Mouse (Mus musculus): ENCODE measurements at regions not wholly inside any gene's neighbourhood (a gene's known extent, or its start where the extent isn't known, plus 50 kb on each side); places are given as distances from the start of the nearest gene placed in this dataset.

GRCm38 (mm10) chr12:56275556-56276242, 70.0 kb downstream of the Mbip start:
- 26% methylated on average over 17 of the region's 17 CpGs for WGBS
- Histone ChIP-seq H3K27me3 (ENCODE audit: control insufficient read depth, insufficient read depth, low read depth, low read length) (no peaks in the 10 kb centered on the region), H3K36me3 (ENCODE audit: control insufficient read depth, insufficient read depth, low read length) (no peaks in the 10 kb centered on the region), H3K4me3 (ENCODE audit: low read depth, low read length) (no peak overlapping the region), H3K4me2 (ENCODE audit: low read length) (peak overlapping the region; percentile 27), H3K9ac (ENCODE audit: low read depth, low read length) (peak overlapping the region; percentile 17; the same call in 1 of the 2 replicates), H3K4me1 (ENCODE audit: control insufficient read depth, insufficient read depth, low read length) (peaks cover 5% of the 10 kb centered on the region; the same call in 1 of the 2 replicates), H3K9me3 (replicated peaks; ENCODE audit: control insufficient read depth, low read length, poor library complexity, severe bottlenecking) (no peaks in the 10 kb centered on the region), H3K27ac (ENCODE audit: low read length) (no peak overlapping the region)
- ATAC-seq: peak; percentile 86

- H3K27me3 ChIP-seq (ENCODE audit: control insufficient read depth, insufficient read depth, low read depth, low read length): no peaks in the 10 kb centered on the region
- no peaks in the 10 kb centered on the region for H3K4me1 ChIP-seq (ENCODE audit: control insufficient read depth, insufficient read depth, low read length)
- H3K4me2 ChIP-seq (ENCODE audit: low read length): no peak overlapping the region
- no peak overlapping the region for H3K9ac ChIP-seq (ENCODE audit: low read depth, low read length)
- WGBS: 81% methylated on average over 6 of the region's 6 CpGs
- H3K36me3 ChIP-seq (ENCODE audit: control insufficient read depth, insufficient read depth, low read length): no peaks in the 10 kb centered on the region
- no peak overlapping the region for H3K27ac ChIP-seq (ENCODE audit: low read length)
- H3K9me3 ChIP-seq (replicated peaks; ENCODE audit: control insufficient read depth, low read length, poor library complexity, severe bottlenecking): no peaks in the 10 kb centered on the region
- no peak overlapping the region for H3K4me3 ChIP-seq (ENCODE audit: low read depth, low read length)
- no peak for ATAC-seq
Observed at GRCm38 (mm10) chr12:56265049-56265448, 80.6 kb downstream of the Mbip start.

GRCm38 (mm10) chr12:56261471-56261870, 84.2 kb downstream of the Mbip start:
- Histone ChIP-seq H3K27me3 (ENCODE audit: control insufficient read depth, insufficient read depth, low read depth, low read length) (no peaks in the 10 kb centered on the region), H3K9ac (ENCODE audit: low read depth, low read length) (no peak overlapping the region), H3K4me1 (ENCODE audit: control insufficient read depth, insufficient read depth, low read length) (peaks cover 10% of the 10 kb centered on the region; the same call in 1 of the 2 replicates), H3K4me2 (ENCODE audit: low read length) (no peak overlapping the region), H3K27ac (ENCODE audit: low read length) (no peak overlapping the region), H3K4me3 (ENCODE audit: low read depth, low read length) (no peak overlapping the region), H3K9me3 (replicated peaks; ENCODE audit: control insufficient read depth, low read length, poor library complexity, severe bottlenecking) (no peaks in the 10 kb centered on the region), H3K36me3 (ENCODE audit: control insufficient read depth, insufficient read depth, low read length) (no peaks in the 10 kb centered on the region)
- WGBS: 75% methylated on average over 4 of the region's 4 CpGs
- no peak for ATAC-seq

- Histone ChIP-seq H3K9ac (ENCODE audit: low read depth, low read length) (no peak overlapping the region), H3K27ac (ENCODE audit: low read length) (peak overlapping the region; percentile 44), H3K36me3 (ENCODE audit: control insufficient read depth, insufficient read depth, low read length) (no peaks in the 10 kb centered on the region), H3K9me3 (replicated peaks; ENCODE audit: control insufficient read depth, low read length, poor library complexity, severe bottlenecking) (no peaks in the 10 kb centered on the region), H3K4me3 (ENCODE audit: low read depth, low read length) (no peak overlapping the region), H3K27me3 (ENCODE audit: control insufficient read depth, insufficient read depth, low read depth, low read length) (no peaks in the 10 kb centered on the region), H3K4me1 (ENCODE audit: control insufficient read depth, insufficient read depth, low read length) (peaks cover 12% of the 10 kb centered on the region), H3K4me2 (ENCODE audit: low read length) (peak overlapping the region; percentile 19)
- WGBS: 23% methylated on average over 14 of the region's 14 CpGs
- peak; percentile 77 for ATAC-seq
Observed at GRCm38 (mm10) chr12:56258401-56259050, 87.2 kb downstream of the Mbip start.

- Histone ChIP-seq H3K27me3 (ENCODE audit: control insufficient read depth, insufficient read depth, low read depth, low read length) (no peaks in the 10 kb centered on the region), H3K36me3 (ENCODE audit: control insufficient read depth, insufficient read depth, low read length) (no peaks in the 10 kb centered on the region), H3K4me3 (ENCODE audit: low read depth, low read length) (no peak overlapping the region), H3K9me3 (replicated peaks; ENCODE audit: control insufficient read depth, low read length, poor library complexity, severe bottlenecking) (no peaks in the 10 kb centered on the region), H3K4me2 (ENCODE audit: low read length) (no peak overlapping the region), H3K9ac (ENCODE audit: low read depth, low read length) (no peak overlapping the region), H3K4me1 (ENCODE audit: control insufficient read depth, insufficient read depth, low read length) (peaks cover 20% of the 10 kb centered on the region), H3K27ac (ENCODE audit: low read length) (no peak overlapping the region)
- no peak for ATAC-seq
- WGBS: 74% methylated on average over 11 of the region's 11 CpGs
Observed at GRCm38 (mm10) chr12:56256243-56256881, 89.3 kb downstream of the Mbip start.

- no peak overlapping the region for H3K4me3 ChIP-seq (ENCODE audit: low read depth, low read length)
- H3K4me1 ChIP-seq (ENCODE audit: control insufficient read depth, insufficient read depth, low read length): peaks cover 11% of the 10 kb centered on the region
- H3K27ac ChIP-seq (ENCODE audit: low read length): peak overlapping the region; percentile 9; the same call in 1 of the 2 replicates
- ATAC-seq: no peak
- no peak overlapping the region for H3K4me2 ChIP-seq (ENCODE audit: low read length)
- H3K36me3 ChIP-seq (ENCODE audit: control insufficient read depth, insufficient read depth, low read length): no peaks in the 10 kb centered on the region
- 22% methylated on average over 7 of the region's 7 CpGs for WGBS
- no peaks in the 10 kb centered on the region for H3K27me3 ChIP-seq (ENCODE audit: control insufficient read depth, insufficient read depth, low read depth, low read length)
- no peaks in the 10 kb centered on the region for H3K9me3 ChIP-seq (replicated peaks; ENCODE audit: control insufficient read depth, low read length, poor library complexity, severe bottlenecking)
- H3K9ac ChIP-seq (ENCODE audit: low read depth, low read length): no peak overlapping the region
Observed at GRCm38 (mm10) chr12:56252612-56253444, 92.9 kb downstream of the Mbip start.

GRCm38 (mm10) chr12:56250262-56250661, 95.4 kb downstream of the Mbip start:
- ATAC-seq: no peak
- Histone ChIP-seq H3K36me3 (ENCODE audit: control insufficient read depth, insufficient read depth, low read length) (no peaks in the 10 kb centered on the region), H3K9me3 (replicated peaks; ENCODE audit: control insufficient read depth, low read length, poor library complexity, severe bottlenecking) (no peaks in the 10 kb centered on the region), H3K4me1 (ENCODE audit: control insufficient read depth, insufficient read depth, low read length) (peaks cover 11% of the 10 kb centered on the region), H3K27me3 (ENCODE audit: control insufficient read depth, insufficient read depth, low read depth, low read length) (no peaks in the 10 kb centered on the region), H3K27ac (ENCODE audit: low read length) (no peak overlapping the region), H3K4me2 (ENCODE audit: low read length) (no peak overlapping the region), H3K4me3 (ENCODE audit: low read depth, low read length) (no peak overlapping the region), H3K9ac (ENCODE audit: low read depth, low read length) (no peak overlapping the region)
- 17% methylated on average over 3 of the region's 3 CpGs for WGBS

- no peaks in the 10 kb centered on the region for H3K27me3 ChIP-seq (ENCODE audit: control insufficient read depth, insufficient read depth, low read depth, low read length)
- no peaks in the 10 kb centered on the region for H3K9me3 ChIP-seq (replicated peaks; ENCODE audit: control insufficient read depth, low read length, poor library complexity, severe bottlenecking)
- H3K4me2 ChIP-seq (ENCODE audit: low read length): no peak overlapping the region
- 91% methylated on average over 7 of the region's 7 CpGs for WGBS
- no peak overlapping the region for H3K27ac ChIP-seq (ENCODE audit: low read length)
- no peak overlapping the region for H3K9ac ChIP-seq (ENCODE audit: low read depth, low read length)
- H3K4me1 ChIP-seq (ENCODE audit: control insufficient read depth, insufficient read depth, low read length): no peaks in the 10 kb centered on the region; the same call in 1 of the 2 replicates
- no peak overlapping the region for H3K4me3 ChIP-seq (ENCODE audit: low read depth, low read length)
- ATAC-seq: no peak
- no peaks in the 10 kb centered on the region for H3K36me3 ChIP-seq (ENCODE audit: control insufficient read depth, insufficient read depth, low read length)
Observed at GRCm38 (mm10) chr12:56246406-56246805, 99.3 kb downstream of the Mbip start.
